Mouse (Mus musculus) embryonic facial prominence, embryonic 14.5 days (tissue): Measurements from ENCODE around the gene Gm20708. TPM values are rescaled to one million over a fixed set of nuclear protein-coding genes. Genes with fewer than 3 reads are reported as not detected.

Source experiments
- ATAC-seq: fragments of 200-750 bp; cut with Nextera tagmentation; 2 replicates; pipeline ENCODE4 v1.8.0; 2017; ENCODE audit warnings: low read depth, moderate number of reproducible peaks, moderate TSS enrichment
- DNase-seq: peaks from one replicate; pipeline ENCODE4 v3.0.0-alpha.2; 2015; ENCODE audit warnings: low spot score
- H3K27ac ChIP-seq: fragments of 300-500 bp; sonication (generic); replicated peaks from 2 replicates; pipeline ENCODE4 v1.5.1; 2014; ENCODE audit warnings: low read depth, mild to moderate bottlenecking, low read length, moderate library complexity
- H3K27me3 ChIP-seq: fragments of 300-500 bp; sonication (generic); replicated peaks from 2 replicates; pipeline ENCODE4 v1.6.1; 2014; ENCODE audit warnings: low read length; ENCODE audit not compliant: control insufficient read depth, insufficient read depth
- H3K36me3 ChIP-seq: fragments of 300-500 bp; sonication (generic); 2 replicates; pipeline ENCODE4 v1.6.1; 2014; ENCODE audit warnings: low read length, mixed read lengths; ENCODE audit not compliant: control insufficient read depth, insufficient read depth
- H3K4me1 ChIP-seq: fragments of 300-500 bp; sonication (generic); 2 replicates; pipeline ENCODE4 v1.6.1; 2014; ENCODE audit warnings: antibody characterized with exemption, low read length; ENCODE audit not compliant: control insufficient read depth, insufficient read depth
- H3K4me2 ChIP-seq: fragments of 300-500 bp; sonication (generic); 2 replicates; pipeline ENCODE4 v1.6.1; 2014; ENCODE audit warnings: low read depth, mild to moderate bottlenecking, low read length, moderate library complexity, mixed read lengths
- H3K4me3 ChIP-seq: fragments of 300-500 bp; sonication (generic); 2 replicates; pipeline ENCODE4 v1.5.1; 2014; ENCODE audit warnings: low read depth, mild to moderate bottlenecking, low read length
- H3K9ac ChIP-seq: fragments of 300-500 bp; sonication (generic); 2 replicates; pipeline ENCODE4 v1.6.1; 2014; ENCODE audit warnings: low read depth, mild to moderate bottlenecking, low read length, moderate library complexity, mixed read lengths
- H3K9me3 ChIP-seq: fragments of 300-500 bp; sonication (generic); 2 replicates; pipeline ENCODE4 v1.6.1; 2016; ENCODE audit warnings: low read length; ENCODE audit not compliant: control insufficient read depth
- WGBS: fragments of 180-500 bp; shearing (Covaris S2); extraction: QIAGEN DNeasy Blood & Tissue Kit; methylation state at CpG from one replicate; pipeline ENCODE4 v1.1.7; 2014; 5-methylcytosine and 5-hydroxymethylcytosine counted together
- polyA plus RNA-seq: library from polyadenylated mRNA; unstranded; fragments of >200 nt; fragmentation: Nextera tagmentation; extraction: Ambion mirVana; gene quantifications from 2 replicates; pipeline ENCODE4 v1.2.1, GENCODE M21; 2014

Gene Gm20708
- polyA plus RNA-seq, 1 experiment from 2014 or later = 0.86 TPM

DNA sequence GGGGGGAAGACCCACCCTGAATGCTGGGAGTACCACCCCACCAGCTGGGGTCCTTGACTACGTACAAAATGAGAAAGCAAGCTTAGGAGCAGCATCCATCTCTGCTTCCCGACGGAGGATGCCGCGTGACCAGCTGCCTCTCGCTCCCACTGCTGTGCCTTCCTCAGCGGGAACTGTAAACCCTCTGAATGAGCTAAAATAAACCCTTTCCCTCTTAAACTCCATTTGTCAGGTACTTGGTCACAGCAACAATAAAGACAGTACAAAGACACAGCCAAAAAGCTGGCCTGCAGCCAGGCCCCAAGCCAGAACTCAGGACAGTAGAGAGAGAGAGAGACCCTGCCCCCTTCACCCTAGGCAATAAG, 39.8 kb upstream of the Gm20708 start:
- Histone ChIP-seq H3K4me2 (no peak overlapping the region), H3K27ac (no peak overlapping the region), H3K27me3 (no peaks in the 10 kb centered on the region), H3K4me3 (no peak overlapping the region), H3K9me3 (no peaks in the 10 kb centered on the region), H3K36me3 (peaks cover 30% of the 10 kb centered on the region), H3K9ac (no peak overlapping the region), H3K4me1 (no peaks in the 10 kb centered on the region)
- no peak for DNase-seq
- no peak for ATAC-seq
- 89% methylated on average over 7 of the region's 7 CpGs for WGBS

DNA sequence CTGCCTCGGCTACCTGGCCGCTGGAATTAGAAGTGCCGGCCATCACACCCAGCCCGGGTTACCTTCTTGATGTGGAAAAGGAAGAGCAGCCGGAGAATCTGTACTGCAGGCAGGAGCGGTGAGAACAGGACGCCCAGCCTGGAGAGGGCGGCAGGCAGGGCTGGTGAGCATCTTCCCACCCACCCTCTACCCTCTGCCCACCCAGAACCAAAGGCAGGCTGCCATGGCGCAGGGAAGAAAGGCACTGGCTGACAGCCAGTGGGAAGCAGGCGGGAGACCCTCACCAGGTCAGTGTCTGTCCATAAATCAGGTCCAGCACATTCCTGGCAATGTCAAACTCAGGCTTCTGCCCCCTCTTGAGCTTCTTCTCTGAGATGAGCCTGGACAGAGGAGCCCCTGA, 39.1 kb upstream of the Gm20708 start:
- Histone ChIP-seq H3K9ac (no peak overlapping the region), H3K9me3 (no peaks in the 10 kb centered on the region), H3K4me1 (no peaks in the 10 kb centered on the region), H3K4me2 (no peak overlapping the region), H3K27me3 (no peaks in the 10 kb centered on the region), H3K27ac (no peak overlapping the region), H3K4me3 (no peak overlapping the region), H3K36me3 (peaks cover 25% of the 10 kb centered on the region)
- no peak for DNase-seq
- ATAC-seq = no peak
- WGBS = 88% methylated on average over 10 of the region's 10 CpGs

DNA sequence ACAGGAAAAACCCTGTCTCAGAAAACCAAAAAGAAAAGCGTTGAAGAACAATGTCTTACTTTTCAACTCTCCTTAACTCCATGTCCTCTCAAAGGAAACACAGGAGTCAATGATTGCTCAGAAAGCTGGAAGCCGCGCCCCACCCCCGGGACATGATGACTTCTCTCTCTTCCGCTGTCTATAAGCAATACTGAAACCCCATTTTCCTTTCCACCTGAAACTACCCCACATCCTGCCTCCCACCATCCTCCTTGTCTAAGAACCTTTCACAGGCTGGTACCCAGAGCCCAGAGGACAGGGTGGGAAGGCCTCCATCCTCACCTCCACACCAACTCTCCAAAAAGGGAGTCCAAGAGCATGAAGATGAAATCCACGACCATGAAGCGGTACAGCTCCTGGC, 37.1 kb upstream of the Gm20708 start:
- H3K4me1 ChIP-seq = no peaks in the 10 kb centered on the region
- H3K4me3 ChIP-seq = no peak overlapping the region
- H3K9ac ChIP-seq = no peak overlapping the region
- H3K36me3 ChIP-seq = peaks cover 19% of the 10 kb centered on the region; the same call in 1 of the 2 replicates
- H3K27me3 ChIP-seq = no peaks in the 10 kb centered on the region
- H3K9me3 ChIP-seq = no peaks in the 10 kb centered on the region
- H3K27ac ChIP-seq = no peak overlapping the region
- H3K4me2 ChIP-seq = no peak overlapping the region
- ATAC-seq (no peak), DNase-seq (no peak)
- WGBS = 91% methylated on average over 7 of the region's 7 CpGs

- no peak overlapping the region for H3K4me3 ChIP-seq
- no peak overlapping the region for H3K9ac ChIP-seq
- peaks cover 13% of the 10 kb centered on the region for H3K4me1 ChIP-seq
- H3K27me3 ChIP-seq = no peaks in the 10 kb centered on the region
- DNase-seq (no peak), ATAC-seq (no peak)
- 91% methylated on average over 9 of the region's 10 CpGs for WGBS
- H3K36me3 ChIP-seq = peaks cover 19% of the 10 kb centered on the region; the same call in 1 of the 2 replicates
- H3K4me2 ChIP-seq = no peak overlapping the region
- no peaks in the 10 kb centered on the region for H3K9me3 ChIP-seq
- no peak overlapping the region for H3K27ac ChIP-seq
These were observed 34.5 kb upstream of the Gm20708 start for GRCm38 (mm10) chr11:117774925-117775324.

- Histone ChIP-seq H3K27ac (no peak overlapping the region), H3K9me3 (no peaks in the 10 kb centered on the region), H3K4me1 (peaks cover 18% of the 10 kb centered on the region), H3K36me3 (peaks cover 19% of the 10 kb centered on the region; the same call in 1 of the 2 replicates), H3K4me3 (no peak overlapping the region), H3K4me2 (no peak overlapping the region), H3K27me3 (no peaks in the 10 kb centered on the region), H3K9ac (no peak overlapping the region)
- WGBS = 91% methylated on average over 13 of the region's 13 CpGs
- no peak for DNase-seq
- ATAC-seq = no peak
These were observed 33.9 kb upstream of the Gm20708 start for GRCm38 (mm10) chr11:117775540-117775939.

GRCm38 (mm10) chr11:117776085-117776792, 33.2 kb upstream of the Gm20708 start:
- 94% methylated on average over 14 of the region's 14 CpGs for WGBS
- no peak for ATAC-seq
- Histone ChIP-seq H3K9me3 (no peaks in the 10 kb centered on the region), H3K9ac (no peak overlapping the region), H3K36me3 (peaks cover 19% of the 10 kb centered on the region; the same call in 1 of the 2 replicates), H3K4me1 (peaks cover 25% of the 10 kb centered on the region), H3K4me2 (no peak overlapping the region), H3K4me3 (no peak overlapping the region), H3K27me3 (no peaks in the 10 kb centered on the region), H3K27ac (no peak overlapping the region)
- DNase-seq = no peak

GRCm38 (mm10) chr11:117777111-117777510, 32.4 kb upstream of the Gm20708 start:
- no peak for ATAC-seq
- no peak for DNase-seq
- WGBS = 84% methylated on average over 5 of the region's 5 CpGs
- H3K9me3 ChIP-seq = no peaks in the 10 kb centered on the region
- H3K27ac ChIP-seq = no peak overlapping the region
- H3K9ac ChIP-seq = no peak overlapping the region
- no peak overlapping the region for H3K4me3 ChIP-seq
- H3K4me2 ChIP-seq = no peak overlapping the region
- H3K4me1 ChIP-seq = peaks cover 31% of the 10 kb centered on the region
- H3K27me3 ChIP-seq = 0 out of 2 replicates have a peak, but pooled peaks cover 4% of the 10 kb centered on the region
- H3K36me3 ChIP-seq = 0 out of 2 replicates have a peak, but pooled peaks cover 12% of the 10 kb centered on the region

- no peak overlapping the region for H3K4me3 ChIP-seq
- H3K4me2 ChIP-seq = no peak overlapping the region
- 0 out of 2 replicates have a peak, but pooled peaks cover 12% of the 10 kb centered on the region for H3K36me3 ChIP-seq
- no peak for ATAC-seq
- no peaks in the 10 kb centered on the region for H3K9me3 ChIP-seq
- no peak overlapping the region for H3K27ac ChIP-seq
- H3K9ac ChIP-seq = no peak overlapping the region
- H3K27me3 ChIP-seq = peaks cover 4% of the 10 kb centered on the region; the same call in 1 of the 2 replicates
- DNase-seq = no peak
- WGBS = 92% methylated on average over 11 of the region's 11 CpGs
- peaks cover 33% of the 10 kb centered on the region for H3K4me1 ChIP-seq
These were observed 31.4 kb upstream of the Gm20708 start for GRCm38 (mm10) chr11:117778031-117778430.
